Mouse (Mus musculus) forebrain, embryonic 16.5 days (tissue): ENCODE results near the gene Fbll1. TPM values are rescaled to one million over a fixed set of nuclear protein-coding genes. Genes with fewer than 3 reads are reported as not detected.

Source experiments
- ATAC-seq: fragments of 200-750 bp; cut with Nextera tagmentation; 2 replicates; pipeline ENCODE4 v1.8.0; 2017; ENCODE audit warnings: mild to moderate bottlenecking, moderate library complexity
- H3K27ac ChIP-seq: fragments of 300-500 bp; sonication (generic); 2 replicates; pipeline ENCODE4 v1.5.1; 2014; ENCODE audit warnings: low read length, control low read depth
- H3K27me3 ChIP-seq: fragments of 300-500 bp; sonication (generic); replicated peaks from 2 replicates; pipeline ENCODE4 v1.6.1; 2014; ENCODE audit warnings: low read length; ENCODE audit not compliant: control insufficient read depth, insufficient read depth
- H3K36me3 ChIP-seq: fragments of 300-500 bp; sonication (generic); 2 replicates; pipeline ENCODE4 v1.6.1; 2014; ENCODE audit not compliant: control insufficient read depth, insufficient read depth
- H3K4me1 ChIP-seq: fragments of 300-500 bp; sonication (generic); replicated peaks from 2 replicates; pipeline ENCODE4 v1.6.1; 2014; ENCODE audit warnings: low read length; ENCODE audit not compliant: control insufficient read depth, insufficient read depth
- H3K4me2 ChIP-seq: fragments of 300-500 bp; sonication (generic); 2 replicates; pipeline ENCODE4 v1.6.1; 2014; ENCODE audit warnings: mild to moderate bottlenecking, low read length, control low read depth
- H3K4me3 ChIP-seq: fragments of 300-500 bp; sonication (generic); replicated peaks from 2 replicates; pipeline ENCODE4 v1.5.1; 2014; ENCODE audit warnings: mild to moderate bottlenecking, low read length, control low read depth
- H3K9ac ChIP-seq: fragments of 300-500 bp; sonication (generic); replicated peaks from 2 replicates; pipeline ENCODE4 v1.6.1; 2014; ENCODE audit warnings: low read depth, low read length, control low read depth
- H3K9me3 ChIP-seq: fragments of 300-500 bp; sonication (generic); 2 replicates; pipeline ENCODE4 v1.6.1; 2016; ENCODE audit warnings: low read length; ENCODE audit not compliant: control insufficient read depth
- WGBS: fragments of 180-500 bp; shearing (Covaris S2); extraction: QIAGEN DNeasy Blood & Tissue Kit; methylation state at CpG from one replicate; pipeline ENCODE4 v1.1.7; 2014; 5-methylcytosine and 5-hydroxymethylcytosine counted together
- polyA plus RNA-seq: library from polyadenylated mRNA; unstranded; fragments of >200 nt; fragmentation: Nextera tagmentation; extraction: Ambion mirVana; gene quantifications from 2 replicates; pipeline ENCODE4 v1.2.1, GENCODE M21; 2015

Gene Fbll1
- polyA plus RNA-seq, 1 experiment from 2014 or later = 13.1 TPM

DNA sequence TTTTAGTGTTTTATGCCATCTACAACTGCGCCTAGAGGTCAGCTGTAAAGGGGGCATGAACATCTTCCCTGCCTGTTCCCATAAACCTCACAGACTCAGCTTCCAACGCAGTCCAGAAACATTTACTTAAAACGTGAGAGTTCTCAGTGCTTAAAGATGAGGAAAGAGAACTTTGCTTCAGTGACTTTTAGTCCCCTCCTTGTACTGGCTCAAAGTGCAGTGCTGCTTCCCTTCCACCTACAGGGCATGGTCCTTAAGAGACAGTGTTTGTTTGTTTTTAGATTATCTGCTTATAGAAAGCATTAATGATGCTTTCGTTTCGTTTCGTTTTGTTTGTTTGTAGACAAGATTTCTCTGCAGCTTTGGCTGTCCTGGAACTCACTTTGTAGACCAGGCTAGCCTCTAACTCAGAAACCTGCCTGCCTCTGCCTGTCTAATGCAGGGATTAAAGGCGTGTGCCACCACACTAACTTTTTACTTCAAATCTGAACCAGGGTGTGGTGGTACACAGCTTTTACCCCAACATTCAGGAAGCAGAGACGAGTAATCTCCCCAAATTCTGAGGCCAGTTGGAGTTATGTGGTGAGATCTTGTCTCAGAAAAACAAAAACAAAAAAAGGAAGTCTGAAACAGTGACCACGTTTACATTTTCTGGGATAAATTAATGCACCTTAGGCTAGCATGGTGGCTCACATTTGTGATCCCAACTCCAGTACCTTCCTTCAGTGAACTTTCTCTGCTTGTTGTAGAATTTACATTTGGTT lies 27.8 kb downstream of the Fbll1 start:
- Histone ChIP-seq H3K4me2 (peak overlapping the region; percentile 84), H3K27ac (no peak overlapping the region), H3K36me3 (no peaks in the 10 kb centered on the region), H3K4me1 (peaks cover 18% of the 10 kb centered on the region), H3K4me3 (peak overlapping the region; percentile 97), H3K9ac (peak overlapping the region; percentile 90), H3K9me3 (no peaks in the 10 kb centered on the region), H3K27me3 (no peaks in the 10 kb centered on the region)
- 71% methylated on average over 9 of the region's 9 CpGs for WGBS
- ATAC-seq = no peak

GRCm38 (mm10) chr11:35769746-35770437 lies 28.8 kb downstream of the Fbll1 start:
- Histone ChIP-seq H3K36me3 (no peaks in the 10 kb centered on the region), H3K4me3 (peak overlapping the region; percentile 97), H3K4me2 (peak overlapping the region; percentile 84), H3K9me3 (no peaks in the 10 kb centered on the region), H3K4me1 (peaks cover 16% of the 10 kb centered on the region), H3K27me3 (no peaks in the 10 kb centered on the region), H3K27ac (peak overlapping the region; percentile 94), H3K9ac (peak overlapping the region; percentile 90)
- ATAC-seq = peak; percentile 79
- whole genome bisulfite sequencing = under 1% methylated on average over 37 of the region's 41 CpGs

DNA sequence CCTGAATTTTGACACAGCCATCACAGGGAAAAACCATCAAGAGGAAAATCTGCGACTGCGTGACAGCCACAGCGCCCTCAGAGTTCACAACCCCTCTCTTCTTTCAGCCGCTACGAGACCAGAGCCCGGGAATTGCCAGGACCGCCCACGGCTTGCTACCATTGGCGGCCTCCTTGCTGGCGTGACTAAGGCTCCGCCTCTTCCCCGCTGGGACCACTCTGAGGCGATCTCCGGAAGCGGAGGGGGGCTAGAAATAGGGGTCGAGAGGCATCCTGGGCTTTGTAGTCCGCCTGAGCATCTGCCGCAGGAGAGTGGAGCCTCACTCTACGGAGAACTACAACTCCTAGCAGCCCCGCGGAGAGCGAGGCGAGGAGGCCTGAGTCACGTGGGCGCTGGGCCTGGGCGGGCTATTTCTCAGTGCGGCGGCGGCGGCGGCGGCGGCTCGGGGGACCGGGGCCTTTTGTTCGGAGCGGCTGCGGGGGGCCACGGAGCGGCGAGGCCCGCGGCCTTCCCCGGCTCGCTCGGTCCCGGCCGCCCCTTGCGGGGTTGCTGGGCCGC lies 29.4 kb downstream of the Fbll1 start, which contains the start of gene Pank3:
Gene Pank3 (plus strand): TSS at position 297 of the 558 bp plus-strand sequence.
- Histone ChIP-seq H3K36me3 (no peaks in the 10 kb centered on the region), H3K27ac (peak within 1 kb of the TSS; percentile 94), H3K27me3 (no peaks in the 10 kb centered on the region), H3K4me2 (peak within 1 kb of the TSS; percentile 84), H3K4me3 (peak within 1 kb of the TSS; percentile 97), H3K4me1 (peaks cover 16% of the 10 kb centered on the region), H3K9ac (peak within 1 kb of the TSS; percentile 90), H3K9me3 (no peaks in the 10 kb centered on the region)
- ATAC-seq = peak; percentile 100
- WGBS = under 1% methylated on average over 49 of the region's 50 CpGs

GRCm38 (mm10) chr11:35766845-35767244 lies 31.8 kb downstream of the Fbll1 start:
- Histone ChIP-seq H3K27me3 (no peaks in the 10 kb centered on the region), H3K9me3 (no peaks in the 10 kb centered on the region), H3K9ac (no peak overlapping the region), H3K4me3 (no peak overlapping the region), H3K4me2 (no peak overlapping the region), H3K36me3 (no peaks in the 10 kb centered on the region), H3K4me1 (peaks cover 15% of the 10 kb centered on the region), H3K27ac (no peak overlapping the region)
- ATAC-seq = no peak
- 91% methylated on average over 5 of the region's 5 CpGs for WGBS

DNA sequence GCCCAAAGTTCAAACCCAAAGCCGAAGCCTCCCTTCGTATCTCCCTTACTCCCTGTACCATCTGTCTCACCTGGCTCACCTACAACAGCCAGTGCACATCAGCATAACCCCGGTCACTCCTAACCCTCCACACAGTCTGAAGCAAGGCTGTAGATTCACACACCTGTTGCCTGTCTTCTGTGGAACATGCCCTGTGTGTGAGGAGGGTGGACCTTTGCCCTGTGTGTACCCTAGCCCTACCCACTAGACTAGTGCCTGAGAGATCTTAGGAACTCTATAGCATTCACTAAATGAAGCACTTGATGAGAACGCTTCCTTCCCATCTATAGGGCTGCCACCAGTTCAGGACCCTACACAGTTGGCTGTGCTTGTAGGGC lies 38.1 kb downstream of the Fbll1 start:
- no peak overlapping the region for H3K4me2 ChIP-seq
- 97% methylated on average over 4 of the region's 4 CpGs for WGBS
- H3K4me3 ChIP-seq = no peak overlapping the region
- no peaks in the 10 kb centered on the region for H3K36me3 ChIP-seq
- no peak overlapping the region for H3K27ac ChIP-seq
- H3K9me3 ChIP-seq = no peaks in the 10 kb centered on the region
- H3K4me1 ChIP-seq = no peaks in the 10 kb centered on the region
- no peak for ATAC-seq
- H3K27me3 ChIP-seq = no peaks in the 10 kb centered on the region
- H3K9ac ChIP-seq = no peak overlapping the region

- no peaks in the 10 kb centered on the region for H3K9me3 ChIP-seq
- no peaks in the 10 kb centered on the region for H3K27me3 ChIP-seq
- H3K4me2 ChIP-seq = no peak overlapping the region
- no peak overlapping the region for H3K4me3 ChIP-seq
- no peaks in the 10 kb centered on the region for H3K36me3 ChIP-seq
- no peak overlapping the region for H3K9ac ChIP-seq
- no peaks in the 10 kb centered on the region for H3K4me1 ChIP-seq
- ATAC-seq = no peak
- H3K27ac ChIP-seq = no peak overlapping the region
- WGBS = 91% methylated on average over 7 of the region's 7 CpGs
Measured at GRCm38 (mm10) chr11:35760001-35760626, 38.6 kb downstream of the Fbll1 start.

GRCm38 (mm10) chr11:35756411-35757303 lies 42.0 kb downstream of the Fbll1 start:
- no peaks in the 10 kb centered on the region for H3K4me1 ChIP-seq
- no peak overlapping the region for H3K4me2 ChIP-seq
- H3K27ac ChIP-seq = no peak overlapping the region
- no peak for ATAC-seq
- H3K4me3 ChIP-seq = no peak overlapping the region
- H3K36me3 ChIP-seq = no peaks in the 10 kb centered on the region
- no peak overlapping the region for H3K9ac ChIP-seq
- 88% methylated on average over 11 of the region's 11 CpGs for WGBS
- H3K27me3 ChIP-seq = no peaks in the 10 kb centered on the region
- H3K9me3 ChIP-seq = no peaks in the 10 kb centered on the region

DNA sequence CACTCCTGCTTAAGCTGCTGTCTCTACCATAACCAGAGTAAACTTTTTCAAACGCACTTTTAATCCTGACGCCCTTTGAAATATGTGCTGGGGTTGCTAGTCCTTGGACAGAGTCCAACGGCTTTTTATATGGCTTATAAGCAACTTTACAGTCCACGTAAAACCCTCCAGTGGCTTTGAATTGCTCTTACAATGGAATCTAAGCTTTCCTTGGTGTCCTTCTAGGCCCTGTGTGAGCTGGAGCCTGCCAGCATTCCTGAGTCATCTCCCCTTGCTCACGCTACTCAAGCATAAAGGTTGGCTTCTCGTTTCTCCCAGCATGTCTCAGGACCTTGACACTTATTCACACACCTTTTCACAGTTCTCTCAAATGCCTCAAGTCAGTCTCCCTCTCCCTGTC lies 43.1 kb downstream of the Fbll1 start:
- Histone ChIP-seq H3K4me3 (no peak overlapping the region), H3K4me1 (no peaks in the 10 kb centered on the region), H3K27me3 (no peaks in the 10 kb centered on the region), H3K4me2 (no peak overlapping the region), H3K36me3 (no peaks in the 10 kb centered on the region), H3K27ac (no peak overlapping the region), H3K9me3 (no peaks in the 10 kb centered on the region), H3K9ac (no peak overlapping the region)
- no peak for ATAC-seq
- 29% methylated on average over 6 of the region's 6 CpGs for WGBS
